Mouse (Mus musculus): Measurements from ENCODE around the gene Apmap. TPM values are rescaled to one million over a fixed set of nuclear protein-coding genes. Genes with fewer than 3 reads are reported as not detected.
"Not testable (repeated sequence)": the region's sequence is repeated elsewhere in the genome, so short reads cannot be mapped to it uniquely, and the experiment has no call there.

Apmap gene
- polyA plus RNA-seq, 1 experiment, result 44.4 TPM

DNA sequence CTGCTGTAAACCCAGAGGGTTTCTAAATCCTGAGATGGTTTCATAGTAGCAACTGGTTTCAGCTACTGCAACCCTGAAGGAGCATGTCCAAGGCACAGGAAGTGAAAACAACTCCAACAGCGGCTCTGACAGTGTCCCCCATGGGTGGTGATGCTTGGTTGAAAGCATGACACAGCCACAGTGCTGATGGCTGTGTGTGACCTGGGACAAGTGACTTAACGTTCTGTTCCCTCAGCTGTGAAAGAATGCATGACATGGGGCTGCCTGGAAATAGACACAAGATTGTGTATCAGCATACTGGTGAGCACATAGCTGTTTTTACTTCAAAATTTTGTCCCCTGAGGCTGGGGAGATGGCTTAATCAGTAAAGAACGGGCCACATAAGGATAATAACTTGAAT is 13.3 kb upstream of the Apmap start:
- no peak for DNase-seq (ENCODE audit: low spot score)

GRCm38 (mm10) chr2:150610097-150610496 is 1.7 kb upstream of the Apmap start:
- DNase-seq (ENCODE audit: low spot score), result no peak

DNA sequence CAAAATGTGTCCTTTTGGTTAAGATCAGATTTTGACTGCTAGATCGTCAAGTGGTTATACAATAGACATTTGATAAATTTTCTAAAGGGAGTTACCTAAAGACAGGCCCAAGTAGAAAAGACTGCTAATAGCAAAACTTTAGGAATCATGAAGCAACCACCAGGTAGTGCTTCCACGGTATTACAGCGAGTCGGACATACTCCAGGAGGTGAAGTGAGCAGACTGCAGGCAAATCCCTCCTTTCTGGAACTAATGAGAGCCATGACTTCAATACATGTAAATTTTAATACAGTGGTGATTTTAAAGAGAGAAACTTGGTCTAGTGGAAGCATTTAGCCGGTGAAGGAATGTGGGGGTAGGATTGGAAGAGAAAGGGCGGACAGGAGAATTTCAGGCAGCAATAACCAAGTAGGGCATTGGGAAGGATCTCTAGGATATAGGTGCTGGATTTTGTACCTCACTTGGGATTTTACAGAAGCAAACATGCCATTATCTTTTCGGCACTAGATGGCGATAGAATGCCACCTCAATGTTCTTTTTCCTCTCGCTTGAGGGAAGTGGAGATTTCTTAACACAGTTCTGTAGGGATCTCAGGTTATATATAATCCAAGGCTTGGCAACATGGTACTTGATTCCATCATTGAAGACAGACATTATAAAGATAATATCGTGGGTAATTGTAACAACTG is 649 bp upstream of the Apmap start:
- DNase-seq (ENCODE audit: low spot score), result no peak

DNA sequence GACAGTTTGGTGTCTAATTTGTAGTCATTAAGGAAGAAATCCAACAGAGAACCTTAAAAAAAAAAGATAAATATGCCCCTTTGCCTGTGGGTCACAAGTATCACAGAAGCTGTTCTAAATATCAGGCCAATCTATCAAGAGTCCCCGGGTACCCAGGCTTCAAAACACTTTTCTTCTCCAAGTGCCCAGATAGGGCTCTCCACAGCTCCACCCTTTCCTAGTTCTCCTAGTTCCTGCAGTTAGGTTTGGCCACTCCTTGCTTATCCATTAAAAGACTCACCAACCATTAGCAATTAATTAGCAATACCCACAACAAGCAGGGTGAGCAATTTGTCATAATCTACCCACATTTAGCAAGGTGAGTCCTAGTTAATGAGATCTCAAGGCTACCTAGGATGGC is 1.3 kb downstream of the Apmap start:
- DNase-seq (ENCODE audit: low spot score), result no peak

- no peak for DNase-seq (ENCODE audit: low spot score)
Measured at GRCm38 (mm10) chr2:150604802-150605201, 3.6 kb downstream of the Apmap start.

DNA sequence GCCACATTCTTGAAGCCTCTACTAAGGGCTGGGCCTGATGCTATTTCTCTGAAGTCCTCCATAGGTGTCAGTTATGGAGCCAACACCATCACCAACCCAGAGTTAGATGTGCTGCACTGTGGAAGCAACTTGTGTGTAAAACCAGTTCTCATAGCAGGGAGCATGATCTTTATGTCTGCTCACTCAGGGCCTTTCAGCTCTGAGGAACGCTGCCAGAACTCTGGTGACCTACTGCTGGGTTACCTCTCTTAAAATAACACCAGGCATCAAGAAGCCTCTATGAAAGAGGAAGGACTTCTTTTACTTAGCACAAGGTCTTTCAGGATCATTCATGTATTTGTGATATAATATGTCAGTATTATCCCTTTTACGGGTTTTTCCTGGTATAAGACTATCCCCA is 6.2 kb downstream of the Apmap start:
- DNase-seq (ENCODE audit: low spot score), result no peak

GRCm38 (mm10) chr2:150600263-150600662 is 8.1 kb downstream of the Apmap start:
- DNase-seq (ENCODE audit: low spot score), result no peak

DNA sequence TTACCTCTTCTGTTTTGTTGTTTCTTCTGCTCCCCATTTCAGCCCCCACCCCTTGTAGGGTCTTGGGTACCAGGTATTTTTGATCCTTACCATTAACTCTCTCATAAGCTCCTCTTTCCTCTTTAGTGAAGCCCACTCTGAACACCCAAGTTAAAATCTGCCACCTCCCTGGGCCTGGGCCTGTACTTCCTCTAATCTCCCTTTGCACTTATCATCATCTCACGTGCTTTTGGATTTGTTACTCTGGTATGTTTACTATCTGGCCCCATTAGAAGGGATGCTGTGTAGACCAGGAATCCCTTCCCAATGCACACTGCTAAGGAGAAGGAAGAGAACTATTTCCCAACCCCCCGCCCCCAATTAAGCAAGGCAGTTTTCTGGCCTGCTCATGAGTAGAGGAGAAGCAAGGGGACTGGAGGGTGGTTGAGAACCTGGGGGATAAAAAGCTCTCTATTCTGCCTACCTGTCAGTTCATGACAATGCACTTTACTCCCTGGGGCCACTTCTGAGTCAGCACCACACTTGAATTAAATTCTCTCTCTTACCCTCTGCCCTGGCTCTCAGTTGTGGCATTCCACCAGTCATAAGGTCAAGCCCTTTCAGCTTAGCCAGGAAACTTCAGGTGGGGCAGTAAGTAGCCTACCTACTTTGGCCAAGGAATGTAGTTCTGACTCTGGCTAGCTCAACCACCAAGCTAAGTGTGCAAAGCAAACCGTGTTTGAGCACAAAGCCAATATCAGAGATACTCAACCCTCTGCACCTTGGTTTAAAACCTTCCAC is 12.8 kb downstream of the Apmap start:
- no peak for DNase-seq (ENCODE audit: low spot score)

- DNase-seq (ENCODE audit: low spot score), result no peak
Measured at GRCm38 (mm10) chr2:150589076-150589475, 19.3 kb downstream of the Apmap start.

DNA sequence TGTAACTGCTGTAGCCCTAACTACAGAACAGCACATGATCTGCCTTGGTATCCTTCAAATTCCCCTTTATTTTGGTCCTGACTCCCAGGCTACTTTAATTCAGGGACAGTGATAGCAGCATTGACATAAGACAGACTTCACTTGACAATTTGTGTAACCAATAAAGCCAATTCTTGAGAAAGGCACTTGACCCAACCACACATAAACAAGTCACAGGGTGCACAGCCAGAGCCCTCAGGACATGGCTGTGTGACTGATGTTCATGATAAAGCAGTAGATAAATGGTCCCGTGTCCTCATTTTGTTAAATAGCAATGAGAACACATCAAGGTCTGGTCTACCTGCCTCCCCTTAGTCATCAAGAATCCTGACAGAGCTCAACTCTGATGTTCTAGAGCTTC is 28.7 kb downstream of the Apmap start:
- no peak for DNase-seq (ENCODE audit: low spot score)

- no peak for DNase-seq (ENCODE audit: low spot score)
Measured at GRCm38 (mm10) chr2:150578603-150579002, 29.8 kb downstream of the Apmap start.

DNA sequence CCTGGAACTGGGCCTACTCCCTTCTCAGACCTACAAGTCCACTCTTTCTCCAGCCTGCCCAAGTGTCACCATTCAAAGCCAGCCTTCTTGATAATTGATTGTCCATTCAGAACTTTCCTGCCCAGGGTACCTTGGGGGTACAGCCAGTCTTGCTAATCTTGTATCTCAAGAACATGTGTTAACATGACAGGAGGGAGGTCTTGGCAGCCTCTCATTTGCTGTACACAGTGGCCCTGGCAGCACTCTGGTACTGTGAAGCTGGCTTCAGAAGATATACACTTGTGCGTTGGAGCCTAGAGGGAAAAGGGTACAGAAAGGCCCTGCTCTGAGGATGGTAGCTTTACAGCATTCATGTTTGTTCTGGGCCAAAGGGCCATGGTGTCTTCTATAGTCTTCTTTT is 32.1 kb downstream of the Apmap start:
- DNase-seq (ENCODE audit: low spot score), result no peak

DNA sequence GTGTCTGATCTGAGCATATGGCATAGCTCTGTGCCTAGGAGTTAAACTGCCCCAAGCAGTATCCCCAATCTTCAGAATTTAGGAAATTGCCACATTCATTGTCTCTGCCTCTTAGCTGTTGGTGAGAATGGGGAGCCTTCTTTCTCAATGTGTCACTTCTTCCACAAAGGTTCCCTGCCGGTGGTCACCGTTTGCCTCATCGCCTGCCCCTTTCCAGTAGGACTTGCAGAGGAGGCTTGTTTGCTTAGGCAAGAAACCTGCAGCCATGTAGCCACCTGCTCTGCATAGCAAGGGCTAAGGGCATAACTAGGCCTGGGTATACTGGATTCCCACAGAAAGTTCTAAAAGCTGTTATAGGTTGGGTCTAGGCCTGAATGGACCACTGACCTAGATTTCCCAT is 35.9 kb downstream of the Apmap start:
- no peak for DNase-seq (ENCODE audit: low spot score)

- no peak for DNase-seq (ENCODE audit: low spot score)
Measured at GRCm38 (mm10) chr2:150570761-150571160, 37.6 kb downstream of the Apmap start.

- DNase-seq (ENCODE audit: low spot score), result no peak
Measured at GRCm38 (mm10) chr2:150569847-150570590, 38.3 kb downstream of the Apmap start, which contains the start of gene Cst7. Gene Cst7 (plus strand): TSS chr2:150570415.

- DNase-seq (ENCODE audit: low spot score), result no peak
Measured at GRCm38 (mm10) chr2:150567051-150567450, 41.3 kb downstream of the Apmap start.

DNA sequence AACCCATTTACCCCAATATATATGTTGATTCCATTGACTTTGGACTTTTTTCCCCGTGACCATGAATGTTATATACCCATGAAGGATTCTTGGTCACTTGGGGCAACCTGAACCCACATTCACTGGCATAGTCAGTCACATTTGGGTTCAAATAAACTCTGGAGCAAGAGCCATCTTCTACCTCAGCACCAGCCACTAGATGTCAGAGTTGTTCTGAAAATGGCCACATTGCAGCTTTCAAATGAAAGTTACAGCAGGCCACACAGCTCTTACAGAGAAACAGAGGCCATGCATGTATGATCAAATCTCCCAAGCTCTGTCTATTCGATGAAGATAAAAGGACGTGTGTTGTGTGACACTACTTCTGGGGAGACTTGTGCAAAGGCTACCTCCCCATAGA is 49.8 kb downstream of the Apmap start:
- DNase-seq (ENCODE audit: low spot score), result no peak

DNA sequence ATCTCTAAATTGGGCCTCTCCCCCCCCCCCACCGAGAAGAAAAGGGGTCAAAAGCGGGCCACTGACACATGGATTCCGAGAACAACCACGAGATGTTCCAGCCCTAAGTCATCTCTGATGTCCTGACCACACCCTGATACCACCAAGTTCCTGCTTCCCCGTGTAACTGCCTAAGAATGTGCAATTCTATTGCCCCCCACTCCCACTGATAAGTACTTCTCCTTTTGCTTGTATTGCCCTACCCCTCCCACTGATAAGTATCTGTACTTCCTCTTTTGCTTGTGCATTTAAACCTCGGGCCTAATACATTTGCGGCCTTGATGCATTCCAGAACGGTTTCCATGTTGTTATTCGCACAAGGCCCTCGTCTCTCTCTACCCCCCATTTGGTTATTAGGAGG is 58.8 kb downstream of the Apmap start:
- not testable (repeated sequence) for DNase-seq (ENCODE audit: low spot score)
